Mouse (Mus musculus) thymus, postnatal 36 days (tissue): Measurements from ENCODE around the gene Maml3.
A peak's percentile ranks its signal among the peaks of the same experiment; 100 is the strongest.

Experiments
- DNase-seq, 2 experiments: peaks; one replicate each; pipeline ENCODE4 v3.0.0; 2022; ENCODE audit warnings: mixed read lengths in 2 of 2

The Maml3 gene

GRCm38 (mm10) chr3:51861631-51862030, 243.2 kb downstream of the Maml3 start:
- DNase-seq: no peak

- DNase-seq: no peak
Observed at GRCm38 (mm10) chr3:51860458-51860857, 244.4 kb downstream of the Maml3 start.

DNA sequence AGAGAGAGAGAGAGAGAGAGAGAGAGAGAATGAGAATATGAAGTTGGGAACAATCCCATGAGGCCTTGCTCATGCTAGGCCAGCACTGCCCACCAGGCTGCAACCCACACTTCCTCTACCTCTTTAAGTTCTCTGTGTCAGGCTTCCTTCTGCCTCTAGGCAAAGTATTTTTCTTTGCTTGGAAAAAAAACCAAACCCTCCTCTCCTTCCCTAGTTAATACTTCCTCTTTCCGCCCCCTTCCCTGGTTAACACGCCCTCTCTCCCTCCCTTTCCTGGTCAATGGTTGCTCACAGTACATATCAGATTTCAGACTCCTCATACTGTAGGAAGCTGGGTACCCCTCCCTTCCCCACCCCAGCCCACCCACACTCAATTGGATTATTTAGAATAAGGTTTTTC, 245.7 kb downstream of the Maml3 start:
- no peak for DNase-seq

GRCm38 (mm10) chr3:51854152-51854551, 250.7 kb downstream of the Maml3 start:
- no peak for DNase-seq

DNA sequence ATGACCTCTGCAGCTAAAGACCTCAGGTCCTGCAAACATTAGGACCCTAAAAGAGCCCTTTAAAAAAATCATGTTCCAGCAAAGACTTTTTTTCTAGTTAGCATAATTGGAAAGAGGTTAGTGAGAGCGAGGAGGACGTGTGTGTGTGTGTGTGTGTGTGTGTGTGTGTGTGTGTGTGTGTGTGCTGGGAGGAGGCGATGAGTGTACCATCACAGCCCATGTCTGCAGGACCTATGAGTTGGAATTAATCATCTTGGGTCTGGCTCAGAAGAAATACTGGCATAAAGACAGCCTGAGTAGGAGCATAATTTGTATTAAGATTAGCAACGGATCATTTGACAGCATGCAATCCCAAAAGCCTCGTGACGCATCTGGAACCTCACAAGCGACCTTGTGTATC, 251.3 kb downstream of the Maml3 start:
- DNase-seq: no peak

GRCm38 (mm10) chr3:51852692-51853091, 252.2 kb downstream of the Maml3 start:
- DNase-seq: no peak

- DNase-seq: no peak
Observed at GRCm38 (mm10) chr3:51851596-51851995, 253.3 kb downstream of the Maml3 start.

- DNase-seq: no peak
Observed at GRCm38 (mm10) chr3:51849462-51849861, 255.4 kb downstream of the Maml3 start.

DNA sequence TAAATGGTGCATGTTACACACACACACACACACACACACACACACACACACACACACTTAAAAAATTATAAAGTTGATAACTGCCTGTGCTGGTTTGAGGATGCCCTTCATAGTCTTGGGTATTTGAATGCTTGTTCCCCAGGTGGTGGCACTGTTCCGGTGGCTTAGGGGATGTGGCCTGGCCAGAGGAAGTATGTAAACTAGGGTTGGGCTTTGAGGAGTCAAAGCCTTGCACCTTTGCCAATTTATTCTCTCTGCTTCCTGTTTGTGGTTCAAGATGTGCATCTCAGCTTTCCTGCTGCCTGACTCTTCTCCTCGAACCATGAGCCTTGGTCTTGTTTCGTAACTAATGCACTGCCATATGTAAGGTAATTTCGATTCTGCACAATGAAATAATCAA, 257.6 kb downstream of the Maml3 start:
- DNase-seq: peak; percentile 25 to 39

DNA sequence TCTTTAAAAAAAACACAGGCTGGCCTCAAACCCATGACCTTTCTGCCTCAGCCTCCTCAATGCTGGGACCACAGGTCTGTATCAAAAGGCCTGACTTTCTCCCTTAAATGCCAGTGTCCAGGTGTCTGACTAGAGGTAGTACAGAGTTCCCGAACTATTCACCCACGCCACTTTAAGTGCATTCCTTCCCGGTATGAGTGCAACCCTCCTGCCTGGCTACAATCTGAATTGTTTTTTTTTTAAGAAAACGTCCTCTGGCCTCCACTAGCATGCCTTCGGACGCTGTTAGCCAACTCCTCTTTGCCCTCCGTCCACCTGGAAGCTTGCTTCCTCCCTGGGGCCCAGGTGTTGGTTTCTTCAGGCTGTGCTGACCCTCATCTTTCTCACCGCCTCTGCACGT, 260.6 kb downstream of the Maml3 start:
- DNase-seq: no peak

GRCm38 (mm10) chr3:51842140-51842539, 262.7 kb downstream of the Maml3 start:
- no peak for DNase-seq

- DNase-seq: no peak
Observed at GRCm38 (mm10) chr3:51841598-51841997, 263.3 kb downstream of the Maml3 start.

DNA sequence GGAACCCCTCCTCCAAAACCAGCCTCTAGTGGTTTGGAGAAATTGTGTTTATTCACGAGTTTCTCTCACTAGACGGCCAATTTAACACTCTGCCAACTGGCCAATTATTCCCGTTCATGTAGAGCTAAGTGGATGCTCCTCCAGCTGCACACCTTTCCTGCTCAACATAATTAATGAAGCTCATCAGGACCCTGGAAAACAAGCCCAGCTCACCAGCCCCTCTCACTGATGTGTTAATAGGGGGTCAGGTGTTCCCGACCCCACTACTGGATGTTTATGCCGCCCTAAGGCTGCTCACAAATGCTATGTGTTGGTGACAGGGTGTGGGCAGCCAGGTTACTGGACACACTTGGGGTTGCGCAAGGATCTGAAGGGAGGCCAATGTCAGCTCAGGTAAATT, 263.7 kb downstream of the Maml3 start:
- DNase-seq: no peak

- DNase-seq: no peak
Observed at GRCm38 (mm10) chr3:51840095-51840805, 264.6 kb downstream of the Maml3 start.

GRCm38 (mm10) chr3:51839353-51839715, 265.5 kb downstream of the Maml3 start:
- no peak for DNase-seq

GRCm38 (mm10) chr3:51838696-51839352, 266.1 kb downstream of the Maml3 start:
- no peak for DNase-seq

DNA sequence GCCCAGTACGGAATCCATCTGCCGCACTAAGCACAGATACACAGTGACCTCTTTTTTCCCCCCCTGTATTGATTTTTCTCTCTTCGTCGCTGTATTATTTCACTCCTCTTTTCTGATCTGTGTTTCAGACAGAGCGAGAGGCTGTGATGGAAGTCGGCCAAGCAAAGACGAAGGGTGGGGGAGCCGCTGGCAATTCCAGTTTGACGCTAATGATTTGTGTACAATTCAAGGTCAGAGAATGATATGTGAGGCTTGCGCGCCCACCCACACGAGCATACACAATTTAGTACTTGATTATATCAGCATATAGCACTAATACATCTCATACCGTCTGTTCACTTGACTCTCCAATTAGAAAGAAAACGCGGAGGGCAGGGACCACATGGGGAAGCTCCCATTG, 271.9 kb downstream of the Maml3 start:
- no peak for DNase-seq

GRCm38 (mm10) chr3:51830821-51831429, 274.0 kb downstream of the Maml3 start:
- DNase-seq: no peak

DNA sequence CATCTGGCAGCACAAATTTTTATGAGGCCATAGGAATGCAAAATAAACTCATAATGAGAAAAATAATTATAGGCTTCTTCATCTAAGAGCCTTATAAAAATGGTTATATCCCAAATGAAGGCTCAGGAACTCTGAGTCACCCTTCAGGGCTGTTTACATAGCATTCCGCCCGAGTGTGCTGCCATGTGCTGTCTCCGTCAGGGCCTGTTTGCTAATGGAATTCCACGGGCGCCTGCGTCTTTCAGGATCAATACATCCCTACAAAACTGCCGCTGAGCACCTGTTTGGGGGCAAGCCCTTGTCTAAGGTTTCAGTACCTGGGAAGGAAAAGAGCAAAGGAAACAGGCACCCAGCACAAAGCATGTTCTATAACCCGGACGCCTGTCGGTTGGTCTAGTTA, 279.3 kb downstream of the Maml3 start:
- no peak for DNase-seq

DNA sequence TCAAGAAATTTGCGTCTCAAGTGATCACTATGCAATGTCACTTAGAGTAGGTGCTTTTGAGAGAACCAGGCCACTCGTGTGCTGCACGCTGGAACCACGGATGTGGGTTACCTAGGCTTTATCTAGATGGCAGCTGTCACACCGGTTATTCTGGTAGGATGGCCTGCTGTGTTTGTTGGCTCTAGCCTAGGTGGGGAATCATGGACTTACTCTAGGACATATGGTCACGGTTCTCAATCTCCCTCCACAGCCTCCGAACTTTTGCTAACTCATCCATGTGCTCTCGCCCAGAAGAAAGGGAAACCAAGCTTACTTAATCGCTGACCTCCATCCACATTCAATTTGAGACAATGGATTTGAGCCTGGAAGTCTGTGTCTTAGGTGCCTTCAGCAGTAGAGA, 280.4 kb downstream of the Maml3 start:
- no peak for DNase-seq

DNA sequence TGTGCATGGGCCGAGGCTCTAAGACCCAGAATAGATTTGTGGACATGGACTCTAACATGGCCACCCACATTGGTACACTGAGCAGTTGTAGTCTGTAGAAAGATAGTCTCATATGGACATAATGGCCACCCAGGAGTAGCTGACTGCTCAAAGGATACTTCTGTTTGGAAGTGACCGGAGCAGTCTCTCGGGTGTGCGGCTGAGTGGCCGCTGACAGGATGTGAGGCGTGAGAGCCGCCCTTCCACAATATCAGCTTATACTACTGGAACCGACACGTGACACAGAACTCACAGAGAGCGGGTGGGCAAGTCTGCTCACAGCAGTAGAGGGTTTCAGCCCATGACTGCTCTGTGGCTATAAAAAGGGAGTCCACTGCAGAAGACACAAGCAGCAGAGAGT, 283.3 kb downstream of the Maml3 start:
- no peak for DNase-seq

DNA sequence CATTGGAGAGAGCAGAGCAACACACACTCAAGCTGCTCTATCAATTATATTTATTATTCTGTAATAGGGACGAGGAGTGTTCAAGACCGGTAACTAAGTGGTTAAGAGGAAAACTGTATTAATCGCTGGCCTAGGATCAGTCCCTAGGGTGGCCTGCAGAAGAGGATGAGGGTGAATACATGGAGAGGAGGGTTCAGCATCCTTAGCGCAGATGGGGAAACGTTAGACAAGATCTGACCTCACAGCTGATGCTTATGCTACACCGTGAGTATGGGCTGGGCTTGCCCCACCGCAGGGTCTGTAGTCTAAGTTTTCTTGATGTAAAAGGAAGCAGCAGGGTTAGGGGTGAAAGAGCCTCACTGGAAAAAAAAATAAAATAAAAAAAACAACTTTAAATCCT, 285.8 kb downstream of the Maml3 start:
- DNase-seq: no peak

DNA sequence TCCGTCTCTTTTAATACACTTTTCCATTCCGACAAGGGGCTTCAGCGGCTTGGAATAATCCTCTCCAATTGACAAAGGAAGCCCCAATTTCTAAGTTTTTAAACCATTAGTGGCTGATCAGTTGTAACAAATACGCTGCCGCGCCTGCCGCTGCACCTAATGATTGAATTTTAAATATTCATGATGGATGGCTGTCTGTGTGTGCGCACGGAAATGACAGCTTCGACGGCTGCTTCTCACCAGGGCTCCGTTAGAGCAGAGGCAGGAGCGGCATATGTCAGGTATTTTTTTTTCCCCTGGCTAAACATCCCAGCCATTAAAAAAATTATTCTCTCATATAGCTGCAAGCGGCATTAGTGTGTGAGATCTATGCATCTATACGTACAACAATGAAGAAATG, 287.0 kb downstream of the Maml3 start:
- no peak for DNase-seq

- DNase-seq: no peak
Observed at GRCm38 (mm10) chr3:51817329-51817728, 287.5 kb downstream of the Maml3 start.
